Mouse (Mus musculus) c-Kit-positive CD71-negative TER-119-negative erythroid progenitor cells, embryonic 14.5 days (primary cell): ENCODE measurements around the gene Fxyd3.
A peak's percentile ranks its signal among the peaks of the same experiment; 100 is the strongest.

ENCODE experiments used
- DNase-seq: peaks from one replicate; pipeline ENCODE4 v3.0.0-alpha.2; 2013; ENCODE audit warnings: low read depth

The Fxyd3 gene

GRCm38 (mm10) chr7:31098697-31099611 is 22.4 kb upstream of the Fxyd3 start:
- no peak for DNase-seq

- peak; percentile 87 for DNase-seq
These were observed 21.2 kb upstream of the Fxyd3 start for GRCm38 (mm10) chr7:31097583-31098248.

GRCm38 (mm10) chr7:31096892-31097564 is 20.5 kb upstream of the Fxyd3 start:
- no peak for DNase-seq

- no peak for DNase-seq
These were observed 18.4 kb upstream of the Fxyd3 start for GRCm38 (mm10) chr7:31094774-31095501.

DNA sequence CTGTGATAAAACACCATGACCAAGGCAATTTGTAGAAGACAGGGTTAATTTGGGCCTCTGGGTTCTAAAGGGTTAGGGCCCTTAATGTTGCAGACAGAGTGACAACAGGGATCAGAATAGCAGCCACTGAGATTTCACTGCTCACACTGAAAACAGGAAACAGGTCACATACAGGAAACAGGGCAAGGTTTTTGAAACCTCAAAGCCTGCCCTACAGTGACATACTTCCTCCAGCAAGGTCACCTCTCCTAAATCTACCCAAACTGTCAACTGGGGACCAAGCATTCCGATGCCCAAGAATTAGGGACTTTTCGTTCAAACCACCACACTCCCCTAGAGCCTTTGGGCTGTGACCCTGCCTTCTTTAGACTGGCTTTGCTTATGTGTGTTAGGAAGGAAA is 13.2 kb upstream of the Fxyd3 start:
- no peak for DNase-seq

- DNase-seq: no peak
These were observed 11.7 kb upstream of the Fxyd3 start for GRCm38 (mm10) chr7:31088206-31088605.

DNA sequence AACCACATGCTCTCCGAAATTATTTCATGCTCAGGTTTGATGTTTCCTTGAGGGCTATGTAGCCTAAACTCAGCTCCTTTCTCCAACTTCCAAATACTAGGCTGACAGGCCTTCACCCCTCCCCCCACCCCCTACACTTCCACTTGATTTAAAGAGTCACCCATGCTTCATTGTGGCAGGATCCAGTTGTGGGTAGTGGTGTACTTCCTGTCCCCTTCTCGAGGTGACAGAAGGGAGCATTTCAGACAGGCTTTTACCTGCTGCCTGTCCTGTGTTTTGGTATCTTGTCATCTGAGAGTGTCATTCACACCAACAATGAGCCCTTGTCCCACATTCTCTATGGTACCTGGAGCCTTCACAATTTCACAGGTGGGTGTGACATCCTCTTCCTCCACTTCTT is 10.8 kb upstream of the Fxyd3 start:
- no peak for DNase-seq

DNA sequence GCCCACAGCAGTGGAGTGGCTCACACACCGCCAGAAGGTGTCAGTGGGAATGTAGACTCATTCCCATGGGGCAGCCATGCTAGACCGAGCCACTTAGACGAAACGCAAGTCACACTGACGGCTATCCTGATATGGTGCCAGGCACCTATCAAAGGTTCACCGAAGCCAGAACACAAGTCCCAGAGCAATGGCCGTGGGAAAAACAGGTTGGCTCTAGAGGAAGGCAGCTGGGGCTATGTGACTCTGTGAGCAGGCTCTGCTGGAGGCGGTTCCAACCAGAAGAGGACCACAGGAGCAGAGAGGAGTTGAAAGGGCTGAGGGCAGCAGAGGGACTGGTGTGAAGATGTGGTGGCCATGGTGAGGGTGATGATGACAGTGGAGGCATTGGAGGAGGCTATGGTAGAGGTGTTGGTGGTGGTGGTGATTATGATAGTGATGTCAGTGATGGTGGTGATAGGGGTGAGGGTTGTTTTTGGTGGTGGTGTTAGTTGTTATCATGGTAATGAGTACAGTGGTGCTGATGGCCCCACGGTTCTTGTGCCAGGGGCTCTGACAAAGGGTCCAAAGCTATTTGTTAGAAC is 9.8 kb upstream of the Fxyd3 start:
- no peak for DNase-seq

DNA sequence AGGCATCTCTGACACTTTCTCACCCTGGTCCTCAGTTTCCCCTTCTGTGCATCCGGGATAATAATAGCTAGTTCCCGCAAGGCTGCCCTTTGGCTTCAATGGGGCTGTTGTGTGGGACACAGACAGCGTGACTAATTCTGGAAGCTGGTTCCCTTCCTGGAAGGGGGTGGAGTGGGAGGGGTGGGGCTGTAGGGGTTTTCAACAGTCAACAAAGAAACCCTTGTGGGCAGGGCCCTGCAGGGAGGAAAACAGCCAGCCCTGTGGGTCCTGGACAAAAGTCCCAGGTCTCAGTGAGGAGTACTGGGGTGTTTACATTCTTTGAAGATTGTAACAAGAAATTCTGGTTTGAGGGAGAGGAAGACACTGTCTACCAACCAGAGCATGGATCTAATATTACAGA is 8.7 kb upstream of the Fxyd3 start:
- DNase-seq: no peak

GRCm38 (mm10) chr7:31084140-31084539 is 7.6 kb upstream of the Fxyd3 start:
- DNase-seq: no peak

DNA sequence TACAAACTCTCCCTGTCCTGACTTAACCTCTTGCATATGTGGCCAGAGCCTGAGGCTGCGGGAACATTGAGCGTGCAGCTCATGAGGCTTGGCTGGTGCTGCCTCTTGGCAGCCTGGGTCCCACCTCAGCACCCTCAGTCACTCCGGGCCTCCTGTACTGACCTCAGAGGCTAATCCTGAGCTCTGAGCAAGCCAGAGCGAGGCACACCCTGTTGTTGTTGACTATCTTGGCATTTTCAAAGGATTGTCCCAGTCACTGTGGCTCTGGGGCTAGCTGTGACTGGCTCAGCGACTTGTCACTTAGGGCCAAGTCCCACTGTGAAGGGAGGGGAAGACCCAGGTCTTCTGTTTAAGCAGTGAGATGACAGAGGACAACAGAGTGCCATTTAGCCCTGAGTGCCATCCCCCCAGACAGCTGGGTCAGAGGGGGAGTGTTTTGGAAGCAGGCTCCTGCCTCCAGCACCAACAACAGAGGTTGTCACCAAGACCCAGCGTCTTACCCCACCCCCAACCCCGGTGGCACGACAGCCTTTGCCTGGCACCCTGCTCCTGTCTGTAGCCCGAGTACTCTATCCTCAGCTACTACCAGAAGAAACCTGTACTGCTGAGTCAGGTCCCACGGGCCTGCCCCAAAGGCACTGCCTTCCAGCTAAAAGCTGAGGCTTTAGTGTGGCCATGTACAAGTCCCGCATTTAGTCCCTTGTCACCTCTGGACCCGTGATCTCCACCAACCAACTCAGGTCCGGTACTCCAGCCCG is 6.5 kb upstream of the Fxyd3 start:
- DNase-seq: no peak

- DNase-seq: no peak
These were observed 5.6 kb upstream of the Fxyd3 start for GRCm38 (mm10) chr7:31082106-31082505.

GRCm38 (mm10) chr7:31081106-31081505 is 4.6 kb upstream of the Fxyd3 start:
- no peak for DNase-seq

GRCm38 (mm10) chr7:31080611-31081010 is 4.1 kb upstream of the Fxyd3 start:
- DNase-seq: no peak

GRCm38 (mm10) chr7:31079670-31080069 is 3.2 kb upstream of the Fxyd3 start:
- DNase-seq: no peak

DNA sequence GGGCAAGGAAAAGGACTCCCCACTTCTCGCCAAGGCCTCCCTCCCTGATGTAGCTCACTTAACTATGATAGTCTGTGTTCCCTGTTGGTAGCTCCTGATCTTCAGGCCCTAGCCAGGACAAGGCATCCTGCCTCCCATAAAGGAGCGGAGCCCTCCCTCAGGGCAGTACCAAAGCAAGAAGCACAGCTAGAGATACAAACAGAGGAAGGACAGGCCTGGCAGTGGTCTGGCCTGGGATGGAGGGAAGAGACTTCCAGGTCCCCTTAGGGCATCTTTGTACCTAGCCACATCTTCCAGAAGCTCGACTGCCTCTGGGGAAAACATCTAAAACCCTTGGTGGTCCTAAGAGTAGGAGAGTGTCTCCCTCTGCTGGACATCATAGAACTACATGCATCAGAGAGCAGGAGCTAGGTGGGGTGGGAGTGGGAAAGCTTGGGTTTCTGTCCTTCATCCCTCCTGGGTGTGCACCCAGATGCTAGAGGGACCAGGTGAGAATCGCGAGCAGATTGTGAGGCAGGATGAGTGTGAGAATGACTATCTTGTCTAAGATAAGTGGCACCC is 1.5 kb upstream of the Fxyd3 start:
- no peak for DNase-seq

DNA sequence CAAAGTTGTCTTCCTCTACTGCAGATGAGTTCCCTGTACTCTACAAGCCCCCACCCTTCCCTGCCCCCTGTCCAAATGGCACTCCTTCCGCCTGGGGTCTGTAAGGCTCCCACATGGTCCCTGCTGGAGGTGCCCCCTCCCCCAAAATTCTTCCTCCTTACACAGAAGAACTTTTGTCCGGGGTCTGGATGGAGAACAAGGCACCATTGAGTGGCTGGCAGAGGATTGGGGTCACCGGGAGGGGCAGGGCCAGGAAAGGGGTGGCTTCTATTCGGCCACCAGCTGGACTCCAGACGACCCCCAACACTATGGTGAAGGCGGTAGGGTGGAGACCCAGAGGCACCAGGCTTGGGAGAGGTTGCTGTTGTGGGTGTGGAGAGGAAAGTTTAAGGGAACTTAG is 966 bp upstream of the Fxyd3 start:
- no peak for DNase-seq

DNA sequence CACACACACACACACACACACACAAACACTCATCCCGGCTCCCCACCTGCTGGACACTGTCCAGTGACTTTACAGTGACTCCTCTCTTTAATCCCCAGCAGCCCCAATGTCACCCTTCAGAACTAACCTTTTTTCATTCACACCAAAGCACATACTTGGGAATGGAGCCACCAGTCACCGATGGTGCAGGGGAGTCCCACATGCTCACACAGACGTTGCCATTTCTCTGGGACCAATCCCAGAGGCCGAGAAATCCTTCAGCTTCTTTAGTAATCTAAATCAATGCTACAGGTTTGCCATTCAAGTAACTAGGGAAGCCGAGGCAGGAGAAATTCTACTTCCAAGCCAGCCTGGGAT is 1.8 kb downstream of the Fxyd3 start:
- DNase-seq: no peak

DNA sequence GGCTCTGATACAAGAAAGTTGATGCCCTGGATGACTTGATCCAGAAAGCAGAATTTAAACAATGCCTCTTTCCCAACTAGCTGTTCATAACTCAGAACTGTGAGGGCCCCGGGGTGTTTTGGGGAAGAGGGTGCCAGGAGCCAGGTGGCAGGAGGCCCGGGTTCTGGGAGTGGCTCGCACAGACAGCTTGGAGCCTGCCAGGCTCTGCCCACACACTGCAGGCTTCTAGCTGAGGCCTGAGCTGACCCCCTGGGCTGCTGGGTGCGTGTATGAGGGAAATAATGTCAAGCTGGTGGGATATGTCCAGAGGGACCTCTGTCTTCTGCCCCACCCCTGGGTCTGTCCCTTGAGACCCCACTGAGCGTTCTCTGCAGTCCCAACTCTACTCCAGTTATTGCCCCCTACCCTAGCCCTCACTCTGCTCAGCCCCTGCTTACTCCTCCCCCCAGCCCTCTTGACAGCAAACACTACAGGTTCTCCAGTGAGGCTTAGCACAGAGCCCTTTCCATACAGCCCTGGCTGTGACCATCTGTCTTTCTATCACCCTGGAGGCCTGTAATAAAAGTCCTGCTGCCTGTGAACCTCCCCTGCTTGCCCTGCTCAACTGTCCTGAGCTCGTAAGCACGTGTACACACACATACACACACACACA is 2.3 kb downstream of the Fxyd3 start:
- no peak for DNase-seq

DNA sequence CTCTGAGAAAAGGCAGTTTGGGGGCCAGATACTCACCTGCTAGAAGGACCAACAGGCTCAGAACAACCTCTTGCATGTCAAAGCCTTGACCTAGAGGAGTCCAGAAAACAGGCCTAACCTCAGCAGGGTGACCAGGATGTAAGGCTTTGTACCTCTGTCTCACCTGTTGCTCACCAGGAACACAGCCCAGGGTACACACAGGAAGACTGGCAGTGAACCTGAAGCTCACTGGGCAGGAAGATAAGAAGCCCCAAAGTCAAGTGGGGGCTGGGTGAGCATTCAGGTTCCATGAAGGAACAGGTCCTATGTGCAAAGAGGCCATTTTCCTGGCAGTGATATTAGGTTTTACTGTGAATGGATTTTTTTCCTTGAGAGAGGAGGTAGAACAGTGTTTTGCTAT is 3.0 kb downstream of the Fxyd3 start:
- DNase-seq: no peak
